Mouse (Mus musculus) skeletal muscle tissue, adult 2 months (tissue): ENCODE results near the gene B3galt1.
A peak's percentile ranks its signal among the peaks of the same experiment; 100 is the strongest.

Experiments
- DNase-seq: peaks from one replicate; pipeline ENCODE4 v3.0.0-alpha.2; 2012; ENCODE audit warnings: low read depth, low spot score

B3galt1 gene

DNA sequence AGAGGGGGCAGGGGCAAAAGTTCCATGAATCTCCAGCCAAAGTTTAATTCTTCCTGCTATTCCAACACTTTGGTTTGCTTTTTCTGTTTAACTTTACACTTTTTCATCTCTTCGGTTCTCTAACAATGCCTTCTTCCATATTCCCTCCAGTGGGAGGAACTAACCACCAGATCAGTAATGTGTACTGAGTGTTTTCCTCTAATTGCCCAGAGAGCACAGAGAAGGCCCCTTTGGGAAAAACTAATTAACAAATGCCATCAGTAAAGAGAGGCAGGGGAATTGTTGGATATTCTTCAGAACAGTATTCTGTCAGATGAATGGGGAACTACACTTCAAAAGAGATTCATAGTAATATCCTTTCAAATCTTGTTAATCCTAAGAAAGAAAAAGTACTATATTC is 338.1 kb downstream of the B3galt1 start:
- DNase-seq: no peak

DNA sequence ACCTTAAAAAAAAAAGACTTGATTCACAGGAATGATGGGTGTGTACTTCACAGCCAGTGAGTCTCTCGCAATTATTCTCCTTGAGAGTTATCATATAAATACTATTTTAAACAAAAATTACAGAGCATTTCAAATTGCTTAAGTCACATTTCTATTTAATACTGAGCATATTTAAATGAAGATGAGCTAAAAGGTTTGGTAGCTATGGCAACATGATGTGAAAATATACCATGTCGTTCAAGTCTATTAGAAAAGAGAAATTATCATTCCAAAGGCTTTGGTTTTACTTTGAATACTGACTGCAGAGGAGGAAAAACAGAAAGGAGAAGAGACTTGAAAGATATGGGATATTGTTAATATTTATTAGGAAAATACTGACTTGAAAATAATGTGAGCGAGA is 366.3 kb downstream of the B3galt1 start:
- DNase-seq: no peak

DNA sequence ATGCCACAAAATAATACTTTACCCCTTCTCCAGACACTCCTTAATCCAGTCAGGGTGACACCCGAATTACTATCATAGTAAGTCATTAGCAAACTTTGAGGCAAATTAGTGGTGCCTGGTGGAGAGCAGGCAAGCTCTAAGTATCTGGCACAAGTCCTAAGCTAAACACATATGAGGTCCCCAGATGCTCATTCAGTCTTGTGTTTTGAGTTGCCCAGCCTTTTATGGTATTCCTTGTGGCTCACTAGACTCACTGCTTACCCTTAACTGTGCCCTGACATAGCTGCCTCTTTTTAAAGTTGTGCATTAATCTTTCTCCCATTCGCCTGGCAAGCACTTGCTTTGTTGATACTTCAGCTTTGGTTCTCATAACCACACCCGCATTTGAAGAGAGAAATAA is 382.7 kb downstream of the B3galt1 start:
- DNase-seq: no peak

DNA sequence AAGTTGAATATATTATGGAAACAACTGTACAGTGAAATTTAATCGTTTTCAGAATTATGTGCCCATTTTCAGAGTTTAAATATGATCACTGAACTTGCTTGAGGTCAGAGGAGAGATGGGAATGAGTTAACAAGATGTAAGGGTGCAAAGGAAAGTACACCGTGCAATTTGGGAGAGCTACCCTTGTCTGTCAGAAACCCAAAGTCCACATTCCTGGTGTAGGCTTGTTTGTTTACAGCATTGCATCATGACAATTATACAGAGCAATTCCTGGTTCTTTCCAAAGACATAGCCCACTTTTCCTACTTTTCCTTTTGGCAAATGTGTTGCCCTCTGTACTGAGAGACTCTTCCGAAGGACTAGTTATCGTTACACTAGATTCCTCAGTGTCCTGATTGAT is 390.5 kb downstream of the B3galt1 start:
- no peak for DNase-seq

DNA sequence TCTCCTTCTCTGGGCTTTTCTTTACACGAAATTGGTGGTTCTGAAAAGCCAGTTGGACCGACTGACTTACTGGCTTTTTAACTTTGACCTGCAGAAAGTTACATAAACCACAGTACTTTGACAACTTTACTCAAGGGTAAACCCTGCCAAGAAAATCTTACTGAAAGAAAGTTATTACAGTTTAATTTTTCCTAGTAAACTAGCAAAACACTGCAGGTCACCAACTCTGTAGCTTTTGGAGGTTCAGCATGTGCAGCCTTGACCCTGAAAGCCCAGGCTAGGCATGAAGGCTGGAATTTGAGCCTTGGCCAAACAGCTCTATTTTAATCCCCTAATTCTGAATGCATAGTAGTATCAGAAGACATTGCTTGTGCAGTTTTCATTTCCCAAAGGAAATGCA is 391.9 kb downstream of the B3galt1 start:
- DNase-seq: no peak

DNA sequence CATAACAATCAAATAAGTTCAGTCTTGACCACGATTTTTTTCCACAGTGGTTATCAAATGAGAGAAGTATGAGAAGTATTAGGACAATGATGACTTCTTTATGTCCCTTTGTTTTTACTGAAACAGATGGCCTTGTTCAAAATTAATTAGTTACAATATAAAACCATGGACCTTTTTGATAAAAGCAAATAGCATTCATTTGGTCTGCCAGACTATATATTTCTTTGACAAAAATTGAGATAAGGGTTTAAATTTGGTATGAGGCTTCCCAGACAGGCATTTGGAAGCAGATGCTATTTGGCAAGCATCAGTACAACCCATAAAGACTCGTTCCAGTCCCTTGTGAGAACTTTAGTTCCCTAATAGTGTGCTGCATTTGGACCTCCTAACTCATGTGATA is 395.0 kb downstream of the B3galt1 start:
- no peak for DNase-seq

DNA sequence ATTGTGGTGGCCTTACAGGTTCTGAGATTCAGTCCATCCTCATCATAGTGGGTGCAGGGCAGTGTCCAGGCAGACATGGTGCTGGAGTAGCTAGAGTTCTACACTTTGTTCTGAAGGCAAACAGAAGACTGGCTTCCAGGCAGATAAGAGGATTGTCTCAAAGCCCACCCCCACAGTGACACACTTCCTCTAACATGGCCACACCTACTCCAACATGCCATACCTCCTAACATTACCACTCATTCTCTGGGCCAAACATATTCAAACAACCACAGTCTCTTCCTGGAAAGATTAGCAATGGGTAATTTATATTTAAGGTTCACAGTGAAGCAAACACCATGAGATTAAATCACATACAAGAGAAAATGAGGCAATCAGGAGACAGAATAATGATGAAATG is 403.1 kb downstream of the B3galt1 start:
- DNase-seq: no peak

DNA sequence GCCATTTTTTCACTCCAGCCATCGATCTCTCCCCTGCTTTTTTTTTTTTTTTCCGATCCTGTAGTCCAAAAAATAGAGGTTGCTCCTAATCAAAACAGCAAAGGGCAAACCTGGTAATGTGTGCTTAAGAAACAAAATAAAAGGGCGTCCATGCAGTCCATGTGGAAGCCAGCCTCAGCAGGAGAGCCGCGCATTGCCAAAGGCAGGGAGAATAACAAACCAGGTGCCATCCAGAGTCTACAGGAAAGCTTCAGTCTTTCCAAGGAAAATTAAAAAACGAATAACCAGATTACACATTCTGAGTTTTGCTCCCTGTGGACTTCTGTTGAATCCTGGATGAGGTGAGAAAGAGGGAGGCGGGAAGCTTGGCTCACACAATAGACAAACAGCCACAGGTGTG is 405.4 kb downstream of the B3galt1 start:
- DNase-seq: no peak

DNA sequence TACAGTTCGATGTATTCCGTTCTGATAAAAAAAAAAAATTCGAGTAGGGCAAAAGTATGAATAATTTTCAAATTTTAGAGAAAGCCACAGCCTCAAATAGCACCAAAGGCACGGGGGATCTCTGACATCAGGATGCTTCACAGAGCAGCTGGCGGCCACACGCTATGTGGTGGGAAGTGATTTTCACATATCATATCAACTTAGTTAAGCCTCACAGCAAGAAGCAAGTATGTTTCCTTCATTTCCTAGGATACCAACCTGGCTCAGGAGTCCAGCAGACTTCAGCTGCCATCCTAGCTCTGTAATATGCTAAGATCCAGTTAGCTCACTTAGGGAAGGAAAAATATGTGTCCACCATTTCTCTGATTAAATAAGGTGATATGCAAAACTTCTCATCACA is 405.9 kb downstream of the B3galt1 start:
- no peak for DNase-seq

DNA sequence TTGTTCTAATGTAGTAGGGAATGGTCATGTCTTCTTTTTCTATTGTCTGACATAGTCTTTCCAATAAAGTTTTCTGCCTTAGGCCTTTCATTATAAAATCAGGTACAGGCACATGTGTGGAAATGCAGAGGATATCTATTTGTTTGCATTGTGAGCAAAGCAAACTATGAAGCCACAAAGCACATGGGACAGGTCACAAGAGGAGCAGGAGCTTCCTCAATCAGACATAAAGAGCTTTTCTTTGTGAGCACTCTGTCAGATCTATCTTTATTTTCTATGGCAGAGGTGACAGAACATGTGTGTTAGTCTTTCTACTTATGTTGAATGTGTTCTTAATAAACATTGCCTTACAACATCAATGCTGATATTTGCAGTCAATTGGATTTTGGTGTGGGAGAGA is 410.1 kb downstream of the B3galt1 start:
- no peak for DNase-seq

DNA sequence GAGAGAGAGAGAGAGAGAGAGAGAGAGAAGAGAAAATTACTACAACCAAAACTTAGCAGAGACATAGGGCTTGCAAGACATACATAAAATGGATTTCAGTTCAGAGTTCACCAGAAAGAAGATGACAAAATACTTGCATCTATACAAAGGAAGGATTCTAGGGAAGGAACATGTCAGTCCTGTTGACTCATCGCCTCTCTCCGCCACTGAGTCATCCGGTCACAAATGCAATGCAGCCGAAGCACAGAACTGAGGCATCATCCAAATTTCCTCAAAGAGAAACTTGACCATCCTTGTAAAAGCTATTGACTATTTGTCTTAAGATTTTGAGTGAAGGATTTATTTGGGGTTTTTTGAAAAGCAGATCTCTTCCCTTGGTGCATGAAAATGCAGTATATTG is 410.8 kb downstream of the B3galt1 start:
- DNase-seq: no peak

DNA sequence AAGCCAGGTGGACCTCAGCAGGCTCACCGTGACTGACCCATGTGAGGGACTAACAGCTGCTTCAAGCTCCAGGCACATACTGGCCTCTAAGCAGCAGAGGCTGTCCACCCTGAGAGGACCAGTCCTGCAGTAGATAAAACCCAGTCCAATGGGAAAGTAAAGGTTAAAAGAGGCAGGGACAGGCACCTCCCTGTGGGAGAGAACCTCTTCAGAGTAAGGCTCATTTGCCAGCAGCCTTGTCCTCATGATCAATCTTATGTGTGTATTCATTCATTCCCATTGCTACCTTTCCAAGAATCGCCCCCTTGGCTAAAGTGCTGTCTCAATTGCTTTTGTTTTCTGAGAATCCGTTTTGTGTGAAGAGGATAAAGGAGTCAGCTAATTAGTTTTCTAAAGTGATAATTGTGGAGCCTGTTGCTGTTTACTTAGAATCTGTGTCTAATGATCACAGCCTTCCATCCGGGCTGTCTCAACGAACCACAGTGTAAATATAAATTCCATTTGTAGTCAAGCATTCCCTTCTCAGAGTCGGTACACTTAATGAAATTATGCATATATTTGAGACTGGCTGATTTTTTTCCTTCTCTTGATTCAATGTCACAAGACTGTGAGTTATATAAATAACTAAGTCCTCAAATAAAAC is 412.1 kb downstream of the B3galt1 start:
- no peak for DNase-seq

DNA sequence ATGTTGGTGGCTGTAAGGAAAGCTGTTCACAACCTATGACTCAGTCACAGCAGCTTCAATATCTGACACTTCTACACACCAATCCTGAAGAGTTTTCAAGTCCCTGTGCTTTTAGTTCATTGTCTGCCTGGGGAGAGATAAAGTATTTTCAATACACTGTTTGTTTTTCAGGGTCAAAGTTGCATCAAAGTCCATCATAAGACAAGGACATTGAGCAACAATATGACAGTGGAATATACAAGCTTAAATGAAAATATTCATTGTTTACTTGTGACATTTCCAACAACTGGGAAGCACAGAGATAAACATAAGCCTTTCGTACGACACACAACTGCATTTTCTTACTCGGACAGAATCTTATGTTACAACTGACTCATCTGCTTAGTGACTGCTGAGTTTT is 417.9 kb downstream of the B3galt1 start:
- no peak for DNase-seq

DNA sequence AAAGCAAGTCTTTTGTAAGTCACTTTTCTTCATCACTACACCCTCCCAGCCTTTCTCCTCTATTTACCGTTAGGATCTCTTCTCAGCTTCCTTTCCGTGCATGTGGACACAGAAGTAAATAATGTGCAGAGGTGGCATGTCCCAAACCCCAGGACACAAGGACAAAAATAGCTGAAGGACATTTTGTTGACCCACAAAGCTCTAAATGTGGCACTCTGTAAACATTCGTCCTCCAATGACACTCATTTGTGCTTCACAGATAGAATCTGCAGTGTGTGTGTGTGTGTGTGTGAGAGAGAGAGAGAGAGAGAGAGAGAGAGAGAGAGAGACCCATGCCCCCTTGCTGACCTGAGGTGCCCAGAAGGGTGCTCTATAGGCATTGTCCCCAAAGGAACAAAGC is 419.5 kb downstream of the B3galt1 start:
- no peak for DNase-seq

DNA sequence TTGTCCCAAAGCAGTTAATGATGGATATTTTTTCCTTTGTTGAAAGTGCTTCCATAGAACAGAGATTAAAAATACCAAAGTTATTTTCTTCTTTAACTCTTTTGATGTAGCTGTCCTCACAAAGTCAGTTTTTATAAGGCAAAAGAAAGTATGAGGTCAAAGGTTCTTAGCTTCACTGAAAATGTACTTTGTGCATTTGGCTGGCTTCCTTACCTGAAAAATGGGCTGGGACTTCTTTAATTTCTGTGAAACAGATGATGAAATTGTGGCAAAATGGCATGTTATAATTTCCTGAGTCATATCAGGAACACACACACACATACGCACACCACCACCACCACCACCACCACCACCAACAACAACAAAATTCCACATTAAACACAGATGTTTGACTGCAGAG is 427.8 kb downstream of the B3galt1 start:
- no peak for DNase-seq

DNA sequence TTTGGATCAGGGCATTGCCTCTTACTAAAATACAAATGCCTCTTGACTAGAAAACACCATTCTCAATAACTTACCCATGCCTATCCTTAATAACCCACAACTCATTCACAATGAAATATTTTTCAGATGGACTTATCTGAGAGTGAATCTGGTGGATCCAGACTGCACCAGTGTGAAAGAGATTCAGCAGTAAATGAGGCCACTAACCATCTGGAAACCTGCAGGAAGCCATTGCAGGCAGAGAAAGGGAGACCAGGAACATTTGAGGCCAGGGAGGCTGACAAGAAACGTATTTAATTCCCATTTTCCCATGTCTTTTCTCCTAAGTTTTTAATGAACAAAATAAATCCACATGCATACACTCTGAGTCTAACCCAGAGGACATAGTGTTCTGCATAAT is 437.4 kb downstream of the B3galt1 start:
- DNase-seq: no peak

DNA sequence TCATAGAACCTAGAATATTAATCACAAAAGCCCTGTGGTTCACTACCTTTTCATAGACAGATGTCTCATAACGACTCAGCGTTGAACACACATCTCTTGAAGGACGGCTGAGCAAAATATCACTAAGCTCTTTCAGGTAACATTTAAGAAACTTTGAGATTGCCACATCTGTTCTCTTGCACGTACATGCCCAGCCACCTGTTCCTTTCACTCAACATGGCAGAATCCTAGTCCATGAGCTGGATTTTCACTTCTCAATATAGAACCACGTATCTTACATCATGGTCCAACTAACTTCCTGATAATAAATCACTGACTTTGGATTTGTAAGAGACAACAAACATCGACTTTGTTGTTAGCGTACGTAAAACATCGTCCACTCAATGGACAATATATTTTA is 439.5 kb downstream of the B3galt1 start:
- peak; percentile 78 for DNase-seq

DNA sequence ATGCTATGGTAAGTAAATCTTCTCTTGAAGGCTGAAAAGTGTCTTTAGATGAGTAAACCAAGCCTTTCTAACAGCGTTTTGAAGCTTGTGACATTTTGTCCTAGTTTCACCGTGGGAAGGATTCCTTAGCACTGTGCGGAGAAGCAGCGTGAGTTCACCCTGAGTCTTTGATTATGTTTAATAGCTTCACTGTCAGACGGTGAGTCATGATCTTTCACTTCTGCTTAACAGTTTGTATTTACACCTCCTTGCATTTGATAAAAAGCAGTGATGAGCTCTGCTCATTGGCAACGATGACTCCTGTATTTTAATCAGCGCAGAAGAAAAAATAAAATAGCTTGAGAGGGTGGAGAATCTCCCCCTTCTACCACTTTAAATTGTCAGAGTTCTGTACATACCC is 440.0 kb downstream of the B3galt1 start:
- no peak for DNase-seq

DNA sequence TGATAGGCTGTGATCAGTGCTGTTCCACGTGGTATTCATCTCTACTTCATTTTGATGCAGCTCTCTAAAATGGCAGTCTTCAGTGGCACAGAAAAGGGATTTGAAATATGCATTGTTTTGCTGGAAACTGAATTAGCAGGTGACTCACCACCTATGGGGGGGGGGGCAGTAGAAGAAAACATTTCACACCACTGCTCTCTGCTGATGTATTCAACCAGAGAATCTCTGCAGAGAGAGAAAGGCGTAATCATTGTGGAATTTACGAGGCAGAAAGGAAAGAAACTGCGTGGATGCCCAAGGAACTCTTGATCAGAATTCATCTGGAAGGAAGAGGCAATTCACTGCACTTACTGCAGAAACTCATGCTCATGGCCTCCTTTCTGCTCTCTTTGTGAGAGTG is 445.7 kb downstream of the B3galt1 start:
- DNase-seq: no peak

DNA sequence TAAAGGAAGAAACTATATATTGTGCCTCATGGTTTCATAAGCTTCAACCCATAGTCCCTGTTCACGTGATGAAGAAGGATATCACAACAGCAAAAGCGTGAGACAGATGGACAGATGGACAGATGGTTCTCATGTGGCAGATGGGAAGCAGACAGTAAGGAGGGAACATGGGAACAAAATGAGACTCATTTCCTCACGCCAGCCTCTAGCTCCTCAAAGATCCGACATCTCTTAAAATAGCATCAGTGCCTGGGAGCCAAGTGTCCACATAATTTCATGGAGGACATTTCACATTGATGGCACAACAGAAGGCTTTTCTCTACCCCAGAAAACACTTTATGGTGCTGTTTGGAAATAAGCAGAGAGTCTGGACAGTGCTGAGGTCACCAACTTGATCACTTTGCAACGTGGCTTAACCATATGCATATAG is 454.6 kb downstream of the B3galt1 start:
- no peak for DNase-seq

DNA sequence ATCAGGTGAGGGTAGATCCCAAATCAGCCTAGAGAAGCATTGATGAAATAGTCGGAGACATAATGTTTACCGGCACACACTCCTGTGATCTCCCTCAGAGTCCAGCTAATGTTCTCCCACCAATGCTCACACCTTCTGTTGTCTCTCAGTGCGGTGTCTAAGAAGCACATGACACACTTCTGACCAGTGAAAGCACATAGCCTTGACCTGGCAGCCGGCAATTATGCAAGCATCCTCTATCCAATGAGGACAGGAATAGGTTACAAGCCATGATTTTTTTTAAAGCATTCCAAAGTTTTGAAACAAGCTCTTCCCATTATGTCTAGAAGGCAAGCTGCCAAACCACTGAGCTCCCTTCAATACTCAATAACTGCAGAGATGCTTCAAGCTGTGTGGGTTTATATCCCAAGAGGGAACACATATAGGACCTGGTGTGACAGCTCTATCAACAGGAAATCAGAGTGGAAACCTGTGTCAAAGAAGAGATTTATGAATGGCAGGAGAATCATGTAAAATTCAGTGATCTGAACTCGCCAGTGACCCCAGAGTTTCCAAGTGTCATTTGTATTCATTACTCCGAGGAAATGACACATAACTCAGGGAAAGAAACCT is 456.0 kb downstream of the B3galt1 start:
- no peak for DNase-seq

DNA sequence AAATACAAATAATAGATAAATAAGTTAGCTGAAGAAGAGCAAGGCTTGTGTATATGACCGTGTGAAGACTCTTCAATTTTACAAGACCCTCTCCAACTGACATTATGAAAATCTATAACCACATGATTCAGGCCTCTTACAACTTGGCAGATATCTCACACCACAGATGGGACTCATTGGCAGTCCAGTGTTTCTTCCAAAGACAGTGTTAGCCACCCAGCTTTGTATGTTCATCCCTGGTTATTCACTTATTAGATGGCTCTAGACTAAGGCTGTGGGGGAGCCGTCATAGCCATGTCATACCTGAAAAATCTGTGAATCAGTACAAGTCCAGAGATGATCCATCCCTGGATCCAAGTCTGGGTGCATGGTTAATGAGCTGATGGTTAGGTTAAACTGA is 463.1 kb downstream of the B3galt1 start:
- DNase-seq: no peak

DNA sequence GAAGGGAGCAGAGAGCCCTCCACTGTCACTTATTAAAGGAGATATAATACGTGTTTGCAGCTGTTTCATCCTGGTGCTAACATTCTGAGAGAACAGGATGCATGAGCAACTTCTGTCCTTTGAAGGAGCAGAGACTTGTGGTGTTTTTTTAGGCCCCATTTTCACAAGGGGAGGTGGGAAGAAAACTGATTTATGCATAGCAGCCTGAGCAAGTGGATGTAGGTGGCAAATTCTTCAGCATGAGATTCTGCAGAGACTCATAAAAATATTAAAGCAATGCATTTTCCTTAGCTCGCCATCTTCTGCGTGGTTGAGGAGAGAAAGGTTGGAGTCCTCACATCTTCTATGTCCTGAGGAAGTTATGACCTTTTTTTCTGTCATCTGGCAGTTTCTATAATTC is 469.0 kb downstream of the B3galt1 start:
- no peak for DNase-seq

DNA sequence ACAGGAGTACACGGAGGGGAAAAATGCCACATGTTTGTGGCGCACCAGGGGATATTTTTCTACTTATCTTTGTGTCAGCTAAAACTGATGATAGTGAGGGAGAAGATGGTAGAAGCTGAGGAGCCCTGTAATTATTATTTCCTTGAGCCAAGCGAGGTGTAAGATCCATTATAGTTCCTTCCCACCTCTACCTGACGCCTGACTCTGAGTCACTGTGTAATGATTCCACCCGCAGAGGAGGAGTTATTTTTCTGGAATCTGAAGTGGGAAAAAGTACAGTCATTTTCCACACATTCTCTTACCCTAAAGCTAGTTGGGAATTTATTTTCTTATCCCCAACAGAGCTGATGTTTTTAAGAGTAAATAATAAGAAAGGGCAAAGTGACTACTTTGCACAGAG is 475.1 kb downstream of the B3galt1 start:
- DNase-seq: no peak
